Mouse (Mus musculus): Measurements from ENCODE around the gene Rap1b. TPM values are rescaled to one million over a fixed set of nuclear protein-coding genes. Genes with fewer than 3 reads are reported as not detected.

Rap1b gene
- polyA plus RNA-seq, 1 experiment = 178 TPM

GRCm38 (mm10) chr10:117840431-117840995, 5.3 kb downstream of the Rap1b start:
- TF ChIP-seq POLR2A (IDR thresholded peaks at IDR 0.05; ENCODE audit: borderline replicate concordance, control insufficient read depth, low read depth, low read length) (no peak), CTCF (IDR thresholded peaks at IDR 0.05; ENCODE audit: control insufficient read depth, insufficient read depth, low read length) (no peak)
- Histone ChIP-seq H3K4me3 (replicated peaks; ENCODE audit: control insufficient read depth, low read depth, low read length) (peak overlapping the region; percentile 21), H3K4me1 (ENCODE audit: control insufficient read depth, insufficient read depth, low read length) (peaks cover 2% of the 10 kb centered on the region; the same call in 1 of the 2 replicates), H3K27ac (ENCODE audit: control insufficient read depth, insufficient read depth, low read depth, low read length, poor library complexity) (peak overlapping the region; percentile 48; the same call in 1 of the 2 replicates)
- WGBS = 31% methylated on average over 5 of the region's 5 CpGs

- 73% methylated on average over 3 of the region's 3 CpGs for WGBS
- Histone ChIP-seq H3K27ac (ENCODE audit: control insufficient read depth, insufficient read depth, low read depth, low read length, poor library complexity) (no peak overlapping the region), H3K4me3 (replicated peaks; ENCODE audit: control insufficient read depth, low read depth, low read length) (no peak overlapping the region), H3K4me1 (ENCODE audit: control insufficient read depth, insufficient read depth, low read length) (peaks cover 2% of the 10 kb centered on the region; the same call in 1 of the 2 replicates)
- TF ChIP-seq CTCF (IDR thresholded peaks at IDR 0.05; ENCODE audit: control insufficient read depth, insufficient read depth, low read length) (no peak), POLR2A (IDR thresholded peaks at IDR 0.05; ENCODE audit: borderline replicate concordance, control insufficient read depth, low read depth, low read length) (no peak)
Measured at GRCm38 (mm10) chr10:117839737-117840136, 6.1 kb downstream of the Rap1b start.

GRCm38 (mm10) chr10:117838924-117839323, 6.9 kb downstream of the Rap1b start:
- H3K27ac ChIP-seq (ENCODE audit: control insufficient read depth, insufficient read depth, low read depth, low read length, poor library complexity) = no peak overlapping the region
- no peak overlapping the region for H3K4me3 ChIP-seq (replicated peaks; ENCODE audit: control insufficient read depth, low read depth, low read length)
- TF ChIP-seq CTCF (IDR thresholded peaks at IDR 0.05; ENCODE audit: control insufficient read depth, insufficient read depth, low read length) = peak; percentile 39; the same call in 1 of the 2 replicates
- TF ChIP-seq POLR2A (IDR thresholded peaks at IDR 0.05; ENCODE audit: borderline replicate concordance, control insufficient read depth, low read depth, low read length) = no peak
- WGBS = 79% methylated on average over 3 of the region's 3 CpGs
- H3K4me1 ChIP-seq (ENCODE audit: control insufficient read depth, insufficient read depth, low read length) = peaks cover 2% of the 10 kb centered on the region; the same call in 1 of the 2 replicates

- H3K27ac ChIP-seq (ENCODE audit: control insufficient read depth, insufficient read depth, low read depth, low read length, poor library complexity) = no peak overlapping the region
- H3K4me3 ChIP-seq (replicated peaks; ENCODE audit: control insufficient read depth, low read depth, low read length) = no peak overlapping the region
- WGBS = 8% methylated on average over 2 of the region's 2 CpGs
- no peak for TF ChIP-seq CTCF (IDR thresholded peaks at IDR 0.05; ENCODE audit: control insufficient read depth, insufficient read depth, low read length)
- TF ChIP-seq POLR2A (IDR thresholded peaks at IDR 0.05; ENCODE audit: borderline replicate concordance, control insufficient read depth, low read depth, low read length) = no peak
- peaks cover 5% of the 10 kb centered on the region; the same call in 1 of the 2 replicates for H3K4me1 ChIP-seq (ENCODE audit: control insufficient read depth, insufficient read depth, low read length)
Measured at GRCm38 (mm10) chr10:117836354-117836753, 9.5 kb downstream of the Rap1b start.

GRCm38 (mm10) chr10:117835453-117835852, 10.4 kb downstream of the Rap1b start:
- 68% methylated on average over 5 of the region's 5 CpGs for WGBS
- Histone ChIP-seq H3K27ac (ENCODE audit: control insufficient read depth, insufficient read depth, low read depth, low read length, poor library complexity) (no peak overlapping the region), H3K4me3 (replicated peaks; ENCODE audit: control insufficient read depth, low read depth, low read length) (no peak overlapping the region), H3K4me1 (ENCODE audit: control insufficient read depth, insufficient read depth, low read length) (peaks cover 5% of the 10 kb centered on the region; the same call in 1 of the 2 replicates)
- no peak for TF ChIP-seq CTCF (IDR thresholded peaks at IDR 0.05; ENCODE audit: control insufficient read depth, insufficient read depth, low read length)
- TF ChIP-seq POLR2A (IDR thresholded peaks at IDR 0.05; ENCODE audit: borderline replicate concordance, control insufficient read depth, low read depth, low read length) = no peak

- H3K4me3 ChIP-seq (replicated peaks; ENCODE audit: control insufficient read depth, low read depth, low read length) = no peak overlapping the region
- peaks cover 7% of the 10 kb centered on the region; the same call in 1 of the 2 replicates for H3K4me1 ChIP-seq (ENCODE audit: control insufficient read depth, insufficient read depth, low read length)
- WGBS = 43% methylated on average over 3 of the region's 3 CpGs
- no peak overlapping the region for H3K27ac ChIP-seq (ENCODE audit: control insufficient read depth, insufficient read depth, low read depth, low read length, poor library complexity)
- TF ChIP-seq CTCF (IDR thresholded peaks at IDR 0.05; ENCODE audit: control insufficient read depth, insufficient read depth, low read length) = no peak
- TF ChIP-seq POLR2A (IDR thresholded peaks at IDR 0.05; ENCODE audit: borderline replicate concordance, control insufficient read depth, low read depth, low read length) = no peak
Measured at GRCm38 (mm10) chr10:117830797-117831196, 15.0 kb downstream of the Rap1b start.

- TF ChIP-seq CTCF (IDR thresholded peaks at IDR 0.05; ENCODE audit: control insufficient read depth, insufficient read depth, low read length) (no peak), POLR2A (IDR thresholded peaks at IDR 0.05; ENCODE audit: borderline replicate concordance, control insufficient read depth, low read depth, low read length) (no peak)
- Histone ChIP-seq H3K4me1 (ENCODE audit: control insufficient read depth, insufficient read depth, low read length) (peaks cover 7% of the 10 kb centered on the region; the same call in 1 of the 2 replicates), H3K27ac (ENCODE audit: control insufficient read depth, insufficient read depth, low read depth, low read length, poor library complexity) (no peak overlapping the region), H3K4me3 (replicated peaks; ENCODE audit: control insufficient read depth, low read depth, low read length) (no peak overlapping the region)
- WGBS = 62% methylated on average over 7 of the region's 7 CpGs
Measured at GRCm38 (mm10) chr10:117829472-117830155, 16.2 kb downstream of the Rap1b start.

GRCm38 (mm10) chr10:117829022-117829421, 16.8 kb downstream of the Rap1b start:
- peaks cover 7% of the 10 kb centered on the region; the same call in 1 of the 2 replicates for H3K4me1 ChIP-seq (ENCODE audit: control insufficient read depth, insufficient read depth, low read length)
- no peak overlapping the region for H3K4me3 ChIP-seq (replicated peaks; ENCODE audit: control insufficient read depth, low read depth, low read length)
- H3K27ac ChIP-seq (ENCODE audit: control insufficient read depth, insufficient read depth, low read depth, low read length, poor library complexity) = no peak overlapping the region
- WGBS = 68% methylated on average over 4 of the region's 4 CpGs
- TF ChIP-seq POLR2A (IDR thresholded peaks at IDR 0.05; ENCODE audit: borderline replicate concordance, control insufficient read depth, low read depth, low read length) (no peak), CTCF (IDR thresholded peaks at IDR 0.05; ENCODE audit: control insufficient read depth, insufficient read depth, low read length) (no peak)
